Mouse (Mus musculus): Measurements from ENCODE around the gene Ccnh.

Gene Ccnh

GRCm38 (mm10) chr13:85188903-85189643 is at the start of gene Ccnh:
TSS of gene Ccnh (plus strand) at chr13:85189408.
- DNase-seq (ENCODE audit: low read depth, low spot score), result peak; percentile 95

GRCm38 (mm10) chr13:85143361-85143760 is 45.8 kb upstream of the Ccnh start:
- peak; percentile 60 for DNase-seq (ENCODE audit: low read depth, low spot score)

GRCm38 (mm10) chr13:85146471-85146870 is 42.7 kb upstream of the Ccnh start:
- peak; percentile 97 for DNase-seq (ENCODE audit: low read depth, low spot score)

GRCm38 (mm10) chr13:85154746-85155145 is 34.5 kb upstream of the Ccnh start:
- no peak for DNase-seq (ENCODE audit: low read depth, low spot score)

GRCm38 (mm10) chr13:85159971-85160370 is 29.2 kb upstream of the Ccnh start:
- DNase-seq (ENCODE audit: low read depth, low spot score), result no peak

GRCm38 (mm10) chr13:85164512-85165124 is 24.6 kb upstream of the Ccnh start:
- peak; percentile 23 for DNase-seq (ENCODE audit: low read depth, low spot score)

- DNase-seq (ENCODE audit: low read depth, low spot score), result peak; percentile 15
Observed at GRCm38 (mm10) chr13:85189644-85190121, 475 bp downstream of the Ccnh start.

- no peak for DNase-seq (ENCODE audit: low read depth, low spot score)
Observed at GRCm38 (mm10) chr13:85191253-85191652, 2.0 kb downstream of the Ccnh start.

- DNase-seq (ENCODE audit: low read depth, low spot score), result no peak
Observed at GRCm38 (mm10) chr13:85207493-85207892, 18.3 kb downstream of the Ccnh start.

GRCm38 (mm10) chr13:85208656-85209055 is 19.4 kb downstream of the Ccnh start:
- DNase-seq (ENCODE audit: low read depth, low spot score), result no peak

- DNase-seq (ENCODE audit: low read depth, low spot score), result no peak
Observed at GRCm38 (mm10) chr13:85210353-85210752, 21.1 kb downstream of the Ccnh start.

- no peak for DNase-seq (ENCODE audit: low read depth, low spot score)
Observed at GRCm38 (mm10) chr13:85218656-85219055, 29.4 kb downstream of the Ccnh start.

GRCm38 (mm10) chr13:85238760-85239159 is 49.6 kb downstream of the Ccnh start:
- DNase-seq (ENCODE audit: low read depth, low spot score), result no peak

Data from ES-CJ7 (cell line).